Mouse (Mus musculus) myocyte (in vitro differentiated cells): ENCODE data around the gene Mvp.

Experiments used
- MAX ChIP-seq: IDR thresholded peaks from one replicate; pipeline ENCODE4 v1.6.1; 2011; ENCODE audit warnings: low read depth, mild to moderate bottlenecking, control low read depth
- MYOD1 ChIP-seq, 3 experiments: IDR thresholded peaks; one replicate each; pipeline ENCODE4 v1.6.1; 2011; ENCODE audit warnings: control low read depth in 2 of 3, low read depth in 2 of 3, mild to moderate bottlenecking in 2 of 3, moderate library complexity in 1 of 3; ENCODE audit not compliant: insufficient read length in 2 of 3, control insufficient read depth in 1 of 3
- MYOG ChIP-seq, 3 experiments: IDR thresholded peaks; one replicate each; pipeline ENCODE4 v1.6.1; 2011; ENCODE audit warnings: control low read depth in 2 of 3, low read depth in 2 of 3, mild to moderate bottlenecking in 2 of 3; ENCODE audit not compliant: insufficient read length in 2 of 3, control insufficient read depth in 1 of 3, insufficient read depth in 1 of 3
- POLR2A ChIP-seq: IDR thresholded peaks from one replicate; pipeline ENCODE4 v1.6.1; 2011; ENCODE audit warnings: low read depth, mild to moderate bottlenecking, control low read depth, moderate library complexity; ENCODE audit not compliant: insufficient read length
- POLR2AphosphoS2 ChIP-seq: IDR thresholded peaks from one replicate; pipeline ENCODE4 v1.6.1; 2011; ENCODE audit warnings: low read depth, control low read depth; ENCODE audit not compliant: insufficient read length
- TCF3 ChIP-seq: IDR thresholded peaks from one replicate; pipeline ENCODE4 v1.6.1; 2011; ENCODE audit warnings: low read depth, control low read depth; ENCODE audit not compliant: insufficient read length
- USF1 ChIP-seq: IDR thresholded peaks from one replicate; pipeline ENCODE4 v1.6.1; 2011; ENCODE audit warnings: low read depth, mild to moderate bottlenecking, control low read depth, moderate library complexity

DNA sequence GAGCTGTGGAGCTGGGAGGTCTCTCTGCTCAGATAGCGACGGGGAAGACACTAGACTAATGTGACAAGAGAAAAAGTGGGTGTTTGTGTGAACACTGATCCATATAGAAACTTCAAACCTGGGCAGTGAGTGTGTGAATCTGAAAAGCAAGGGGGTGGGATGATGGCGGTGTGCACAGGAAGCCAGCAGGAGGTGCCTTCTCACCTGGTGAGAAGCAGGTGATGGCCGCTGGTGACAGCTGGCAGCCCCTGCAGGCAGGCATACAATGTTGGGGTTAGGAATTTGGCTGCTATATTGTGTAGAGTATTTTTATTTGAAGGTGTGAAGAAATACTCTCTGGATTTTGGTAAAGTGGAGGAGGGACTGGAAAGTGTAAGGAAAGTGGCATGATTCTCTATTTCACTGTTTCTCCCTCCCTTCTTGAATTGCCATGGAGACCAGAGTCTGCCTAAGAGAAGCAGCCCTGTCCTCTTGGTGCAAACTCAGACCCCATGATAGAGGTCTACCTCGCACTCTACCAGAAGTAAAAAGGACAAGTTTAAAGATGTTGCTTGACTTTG, 40.7 kb upstream of the Mvp start:
- TF ChIP-seq POLR2A, result no peak
- TF ChIP-seq MAX, result no peak
- TF ChIP-seq MYOG (IDR thresholded peaks at IDR 0.05; ENCODE audit: control insufficient read depth in 1 of 3, insufficient read depth in 1 of 3, insufficient read length in 2 of 3, low read depth in 2 of 3), result no peak
- TF ChIP-seq USF1, result no peak
- no peak for TF ChIP-seq MYOD1 (IDR thresholded peaks at IDR 0.05; ENCODE audit: control insufficient read depth in 1 of 3, insufficient read length in 2 of 3, low read depth in 2 of 3)
- TF ChIP-seq POLR2AphosphoS2, result no peak
- no peak for TF ChIP-seq TCF3
